In the genomic region with DNA sequence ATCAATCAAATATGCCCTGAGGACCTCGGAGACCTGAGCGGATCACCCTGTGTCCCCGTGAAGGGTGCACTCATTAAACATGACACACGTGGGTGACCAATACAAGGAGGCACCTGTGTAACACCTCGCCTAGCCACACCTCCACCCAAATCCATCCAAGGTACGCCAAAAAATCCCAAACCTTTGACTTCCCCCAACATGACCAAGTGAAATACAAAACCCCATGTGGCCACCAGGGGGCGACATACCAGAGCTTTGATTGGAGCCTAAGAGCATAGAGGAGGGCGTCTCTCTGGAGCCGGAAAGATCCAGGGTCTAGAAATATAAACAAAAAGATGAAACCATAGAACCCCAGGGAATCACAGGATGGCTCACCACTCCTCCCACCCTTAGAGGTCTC, we compare ENCODE assay signal across 9 mouse cellular contexts.
DNase-seq lines count a peak whose midpoint lies in the region; ATAC-seq and TF ChIP-seq lines count a peak whose summit lies in the region.
"Had no signal": no experiment of that assay in that cellular context is flagged by ENCODE, and none has a peak within 500 bp of the region (broad histone marks: within the 10 kb centered on the region; RNA-seq: fewer than 3 reads in every experiment).

No protein-coding gene starts in this region.

- peak; percentile 68 for ATAC-seq in erythroblast, adult 5-6 weeks (replicated peaks; ENCODE audit: low FRiP score, poor library complexity, severe bottlenecking)
- ATAC-seq in hindbrain, embryonic 13.5 days (ENCODE audit: low FRiP score) = peak; percentile 65; the same call in 1 of the 2 replicates
- no peak for ATAC-seq in liver, embryonic 11.5 days (replicated peaks; ENCODE audit: low FRiP score)
- ATAC-seq in midbrain, postnatal 0 days (ENCODE audit: low FRiP score) = peak; percentile 39; the same call in 1 of the 2 replicates

- peaks cover 39% of the 10 kb centered on the region for H3K4me1 ChIP-seq in hindbrain, embryonic 13.5 days (replicated peaks)
- peaks cover 7% of the 10 kb centered on the region for H3K4me1 ChIP-seq in liver, embryonic 11.5 days (replicated peaks; ENCODE audit: control insufficient read depth, insufficient read depth, low read length)
- H3K4me1 ChIP-seq in midbrain, postnatal 0 days (ENCODE audit: insufficient read depth, low read length) = no peaks in the 10 kb centered on the region

- peak; percentile 16 to 41 for DNase-seq in urinary bladder, adult 18-20 months (ENCODE audit: low spot score in 2 of 2)
- no peak for DNase-seq in urinary bladder, adult 2 months (ENCODE audit: low spot score)
- peak; percentile 78 for DNase-seq in adrenal gland, postnatal 14 days
- peak; percentile 61 for DNase-seq in liver, embryonic 11.5 days (ENCODE audit: low spot score)
- peak; percentile 74 for DNase-seq in midbrain, postnatal 0 days (ENCODE audit: low spot score)
- peak; percentile 69 for DNase-seq in thymus, postnatal 25 days

- no peaks in the 10 kb centered on the region for H3K9me3 ChIP-seq in hindbrain, embryonic 13.5 days
- H3K9me3 ChIP-seq in liver, embryonic 11.5 days (ENCODE audit: control insufficient read depth, low read length) = no peaks in the 10 kb centered on the region
- no peaks in the 10 kb centered on the region for H3K9me3 ChIP-seq in midbrain, postnatal 0 days (ENCODE audit: low read length)

- peak overlapping the region; percentile 82 for H3K27ac ChIP-seq in hindbrain, embryonic 13.5 days
- no peak overlapping the region for H3K27ac ChIP-seq in liver, embryonic 11.5 days (ENCODE audit: low read depth, low read length)
- 0 out of 2 replicates have a peak overlapping the region, but pooled peaks have one; percentile 47 for H3K27ac ChIP-seq in midbrain, postnatal 0 days (ENCODE audit: low read depth, low read length)

- H3K36me3 ChIP-seq in hindbrain, embryonic 13.5 days = peaks cover 95% of the 10 kb centered on the region
- H3K36me3 ChIP-seq in liver, embryonic 11.5 days (ENCODE audit: control insufficient read depth, insufficient read depth, low read length) = peaks cover 67% of the 10 kb centered on the region
- peaks cover 63% of the 10 kb centered on the region for H3K36me3 ChIP-seq in midbrain, postnatal 0 days (ENCODE audit: insufficient read depth, low read length)

- peak; percentile 92 for TF ChIP-seq CTCF in midbrain, postnatal 0 days (IDR thresholded peaks at IDR 0.05)

- WGBS in hindbrain, embryonic 13.5 days = 63% methylated on average over 9 of the region's 9 CpGs
- 65% methylated on average over 9 of the region's 9 CpGs for WGBS in liver, embryonic 11.5 days
- WGBS in midbrain, postnatal 0 days = 68% methylated on average over 9 of the region's 9 CpGs

- no peaks in the 10 kb centered on the region for H3K27me3 ChIP-seq in hindbrain, embryonic 13.5 days
- no peaks in the 10 kb centered on the region for H3K27me3 ChIP-seq in liver, embryonic 11.5 days (replicated peaks; ENCODE audit: control insufficient read depth, insufficient read depth, low read length)
- H3K27me3 ChIP-seq in midbrain, postnatal 0 days (ENCODE audit: insufficient read depth, low read length) = no peaks in the 10 kb centered on the region

- 0 out of 2 replicates have a peak overlapping the region, but pooled peaks have one; percentile 35 for H3K9ac ChIP-seq in hindbrain, embryonic 13.5 days
- H3K9ac ChIP-seq in liver, embryonic 11.5 days (ENCODE audit: low read depth, low read length) = no peak overlapping the region
- H3K9ac ChIP-seq in midbrain, postnatal 0 days (replicated peaks; ENCODE audit: low read length, poor library complexity, severe bottlenecking) = no peak overlapping the region

- H3K4me2 ChIP-seq in hindbrain, embryonic 13.5 days = no peak overlapping the region
- no peak overlapping the region for H3K4me2 ChIP-seq in liver, embryonic 11.5 days
- no peak overlapping the region for H3K4me2 ChIP-seq in midbrain, postnatal 0 days (ENCODE audit: low read depth, low read length, poor library complexity, severe bottlenecking)

- H3K4me3 ChIP-seq in hindbrain, embryonic 13.5 days = no peak overlapping the region
- H3K4me3 ChIP-seq in liver, embryonic 11.5 days (ENCODE audit: low read depth, low read length) = no peak overlapping the region
- no peak overlapping the region for H3K4me3 ChIP-seq in midbrain, postnatal 0 days (ENCODE audit: low read depth, low read length)
- H3K4me3 ChIP-seq: myocyte had no signal
